Mouse (Mus musculus): ENCODE measurements around the gene Poc1b.

Gene Poc1b

GRCm38 (mm10) chr10:99106703-99107631, at the start of gene Poc1b:
Gene Poc1b, plus strand, starts transcription at chr10:99107036.
- DNase-seq (ENCODE audit: low read depth, low spot score), result peak; percentile 68

- DNase-seq (ENCODE audit: low read depth, low spot score), result no peak
Observed at GRCm38 (mm10) chr10:99060588-99060987, 46.2 kb upstream of the Poc1b start.

GRCm38 (mm10) chr10:99061418-99061817, 45.4 kb upstream of the Poc1b start:
- no peak for DNase-seq (ENCODE audit: low read depth, low spot score)

- DNase-seq (ENCODE audit: low read depth, low spot score), result no peak
Observed at GRCm38 (mm10) chr10:99062546-99062945, 44.3 kb upstream of the Poc1b start.

GRCm38 (mm10) chr10:99076113-99076895, 30.5 kb upstream of the Poc1b start:
- DNase-seq (ENCODE audit: low read depth, low spot score), result no peak

- DNase-seq (ENCODE audit: low read depth, low spot score), result no peak
Observed at GRCm38 (mm10) chr10:99078621-99079020, 28.2 kb upstream of the Poc1b start.

- DNase-seq (ENCODE audit: low read depth, low spot score), result no peak
Observed at GRCm38 (mm10) chr10:99081569-99081990, 25.3 kb upstream of the Poc1b start.

- DNase-seq (ENCODE audit: low read depth, low spot score), result no peak
Observed at GRCm38 (mm10) chr10:99083431-99084003, 23.3 kb upstream of the Poc1b start.

GRCm38 (mm10) chr10:99084397-99085239, 22.2 kb upstream of the Poc1b start:
- peak; percentile 71 for DNase-seq (ENCODE audit: low read depth, low spot score)

- DNase-seq (ENCODE audit: low read depth, low spot score), result no peak
Observed at GRCm38 (mm10) chr10:99085240-99085587, 21.6 kb upstream of the Poc1b start.

- DNase-seq (ENCODE audit: low read depth, low spot score), result no peak
Observed at GRCm38 (mm10) chr10:99086029-99086428, 20.8 kb upstream of the Poc1b start.

GRCm38 (mm10) chr10:99089906-99090305, 16.9 kb upstream of the Poc1b start:
- DNase-seq (ENCODE audit: low read depth, low spot score), result no peak

GRCm38 (mm10) chr10:99093364-99093763, 13.5 kb upstream of the Poc1b start:
- no peak for DNase-seq (ENCODE audit: low read depth, low spot score)

GRCm38 (mm10) chr10:99095114-99095513, 11.7 kb upstream of the Poc1b start:
- no peak for DNase-seq (ENCODE audit: low read depth, low spot score)

GRCm38 (mm10) chr10:99097374-99097773, 9.5 kb upstream of the Poc1b start:
- DNase-seq (ENCODE audit: low read depth, low spot score), result no peak

- no peak for DNase-seq (ENCODE audit: low read depth, low spot score)
Observed at GRCm38 (mm10) chr10:99105522-99105921, 1.3 kb upstream of the Poc1b start.

GRCm38 (mm10) chr10:99106311-99106702, 529 bp upstream of the Poc1b start:
- no peak for DNase-seq (ENCODE audit: low read depth, low spot score)

- no peak for DNase-seq (ENCODE audit: low read depth, low spot score)
Observed at GRCm38 (mm10) chr10:99107964-99108363, 1.1 kb downstream of the Poc1b start, which contains the start of gene Galnt4. Gene Galnt4, plus strand, starts transcription at chr10:99108159.

- no peak for DNase-seq (ENCODE audit: low read depth, low spot score)
Observed at GRCm38 (mm10) chr10:99108431-99108982, 1.7 kb downstream of the Poc1b start.

- DNase-seq (ENCODE audit: low read depth, low spot score), result no peak
Observed at GRCm38 (mm10) chr10:99113533-99113932, 6.7 kb downstream of the Poc1b start.

- no peak for DNase-seq (ENCODE audit: low read depth, low spot score)
Observed at GRCm38 (mm10) chr10:99114295-99114694, 7.5 kb downstream of the Poc1b start.
